Mouse (Mus musculus): ENCODE measurements around the gene Syngap1. TPM values are rescaled to one million over a fixed set of nuclear protein-coding genes. Genes with fewer than 3 reads are reported as not detected.

Gene Syngap1
- polyA plus RNA-seq, 2 experiments, result 2.0 to 82.4 TPM

DNA sequence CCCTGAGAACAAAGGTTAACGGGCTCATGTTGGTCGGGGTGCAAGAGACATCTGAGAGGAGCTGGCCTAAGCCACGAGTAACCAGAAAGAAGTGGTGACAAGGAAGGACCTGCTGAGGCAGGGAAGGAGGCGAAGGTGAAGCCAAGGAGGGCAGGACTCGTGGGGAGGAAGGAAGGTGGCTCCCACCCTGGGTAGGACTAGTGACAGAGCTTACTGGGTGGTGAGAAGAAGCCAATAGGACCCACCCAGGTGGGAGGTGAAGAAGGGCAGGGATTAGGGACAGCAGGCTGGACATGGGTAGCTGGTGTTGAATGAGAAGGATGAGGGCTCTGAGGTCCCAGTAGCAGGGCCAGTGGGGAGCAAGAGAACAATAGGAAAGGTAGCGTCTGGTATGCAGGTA, 12.1 kb downstream of the Syngap1 start:
- peak overlapping the region; percentile 63 for H3K4me2 ChIP-seq (replicated peaks; ENCODE audit: low read depth, low read length, severe bottlenecking)
- no peaks in the 10 kb centered on the region for H3K27me3 ChIP-seq (ENCODE audit: control insufficient read depth, insufficient read depth, low read length)
- H3K27ac ChIP-seq (replicated peaks; ENCODE audit: low read depth, low read length), result no peak overlapping the region
- no peak for TF ChIP-seq POLR2A (IDR thresholded peaks at IDR 0.05; ENCODE audit: borderline replicate concordance, extremely low read depth, insufficient read depth, insufficient read length)
- no peak for ATAC-seq (ENCODE audit: low FRiP score, low read depth)
- 18% methylated on average over 6 of the region's 6 CpGs for WGBS
- peaks cover 37% of the 10 kb centered on the region for H3K36me3 ChIP-seq (ENCODE audit: control insufficient read depth, insufficient read depth, low read length)
- DNase-seq (ENCODE audit: low spot score), result no peak
- H3K9ac ChIP-seq (ENCODE audit: low read depth, low read length, severe bottlenecking), result peak overlapping the region; percentile 34
- peak overlapping the region; percentile 37 for H3K4me3 ChIP-seq (replicated peaks; ENCODE audit: low read length)
- H3K4me1 ChIP-seq (ENCODE audit: control insufficient read depth, insufficient read depth, low read length), result peaks cover 49% of the 10 kb centered on the region
- H3K9me3 ChIP-seq (ENCODE audit: control insufficient read depth, low read length), result no peaks in the 10 kb centered on the region

DNA sequence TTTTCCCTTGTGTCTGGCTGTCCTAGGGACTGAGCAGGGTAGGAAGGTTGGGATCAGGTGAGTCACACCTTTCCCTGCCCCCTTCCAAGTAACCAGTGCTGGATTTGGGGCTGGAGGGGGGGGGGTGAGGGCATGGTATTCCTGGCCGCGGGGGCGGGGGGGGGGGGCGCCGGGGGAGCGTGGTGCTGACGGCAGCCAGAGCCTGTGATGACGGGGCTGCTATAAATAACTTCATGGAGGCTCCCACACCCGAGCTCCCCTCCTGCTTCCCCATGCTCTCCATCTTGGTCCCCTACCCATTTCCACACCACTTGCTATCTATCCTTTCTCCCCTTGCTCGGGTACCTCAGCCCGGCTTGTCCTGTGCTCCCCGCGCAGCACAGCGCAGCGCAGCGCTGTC, 12.7 kb downstream of the Syngap1 start:
- Histone ChIP-seq H3K36me3 (ENCODE audit: control insufficient read depth, insufficient read depth, low read length) (peaks cover 41% of the 10 kb centered on the region), H3K9me3 (ENCODE audit: control insufficient read depth, low read length) (no peaks in the 10 kb centered on the region), H3K4me2 (replicated peaks; ENCODE audit: low read depth, low read length, severe bottlenecking) (peak overlapping the region; percentile 63), H3K9ac (ENCODE audit: low read depth, low read length, severe bottlenecking) (peak overlapping the region; percentile 34), H3K4me1 (ENCODE audit: control insufficient read depth, insufficient read depth, low read length) (peaks cover 49% of the 10 kb centered on the region), H3K27me3 (ENCODE audit: control insufficient read depth, insufficient read depth, low read length) (no peaks in the 10 kb centered on the region), H3K27ac (replicated peaks; ENCODE audit: low read depth, low read length) (no peak overlapping the region), H3K4me3 (replicated peaks; ENCODE audit: low read length) (peak overlapping the region; percentile 18; the same call in 1 of the 2 replicates)
- TF ChIP-seq POLR2A (IDR thresholded peaks at IDR 0.05; ENCODE audit: borderline replicate concordance, extremely low read depth, insufficient read depth, insufficient read length), result no peak
- DNase-seq (ENCODE audit: low spot score) (no peak), ATAC-seq (ENCODE audit: low FRiP score, low read depth) (no peak)
- 14% methylated on average over 15 of the region's 16 CpGs for WGBS

- Histone ChIP-seq H3K36me3 (ENCODE audit: control insufficient read depth, insufficient read depth, low read length) (peaks cover 67% of the 10 kb centered on the region), H3K4me2 (replicated peaks; ENCODE audit: low read depth, low read length, severe bottlenecking) (no peak overlapping the region), H3K4me3 (replicated peaks; ENCODE audit: low read length) (no peak overlapping the region), H3K27ac (replicated peaks; ENCODE audit: low read depth, low read length) (no peak overlapping the region), H3K9ac (ENCODE audit: low read depth, low read length, severe bottlenecking) (no peak overlapping the region), H3K4me1 (ENCODE audit: control insufficient read depth, insufficient read depth, low read length) (peaks cover 27% of the 10 kb centered on the region), H3K27me3 (ENCODE audit: control insufficient read depth, insufficient read depth, low read length) (no peaks in the 10 kb centered on the region), H3K9me3 (ENCODE audit: control insufficient read depth, low read length) (no peaks in the 10 kb centered on the region)
- ATAC-seq (ENCODE audit: low FRiP score, low read depth) (no peak), DNase-seq (ENCODE audit: low spot score) (no peak)
- 86% methylated on average over 5 of the region's 5 CpGs for WGBS
- TF ChIP-seq POLR2A (IDR thresholded peaks at IDR 0.05; ENCODE audit: borderline replicate concordance, extremely low read depth, insufficient read depth, insufficient read length), result no peak
Observed at GRCm38 (mm10) chr17:26956309-26956708, 15.3 kb downstream of the Syngap1 start.

GRCm38 (mm10) chr17:26956895-26957294, 15.8 kb downstream of the Syngap1 start:
- H3K9ac ChIP-seq (ENCODE audit: low read depth, low read length, severe bottlenecking), result no peak overlapping the region
- no peak for DNase-seq (ENCODE audit: low spot score)
- H3K27ac ChIP-seq (replicated peaks; ENCODE audit: low read depth, low read length), result no peak overlapping the region
- H3K27me3 ChIP-seq (ENCODE audit: control insufficient read depth, insufficient read depth, low read length), result no peaks in the 10 kb centered on the region
- peaks cover 73% of the 10 kb centered on the region for H3K36me3 ChIP-seq (ENCODE audit: control insufficient read depth, insufficient read depth, low read length)
- no peak overlapping the region for H3K4me2 ChIP-seq (replicated peaks; ENCODE audit: low read depth, low read length, severe bottlenecking)
- WGBS, result 87% methylated on average over 18 of the region's 18 CpGs
- ATAC-seq (ENCODE audit: low FRiP score, low read depth), result no peak
- peaks cover 23% of the 10 kb centered on the region for H3K4me1 ChIP-seq (ENCODE audit: control insufficient read depth, insufficient read depth, low read length)
- no peak for TF ChIP-seq POLR2A (IDR thresholded peaks at IDR 0.05; ENCODE audit: borderline replicate concordance, extremely low read depth, insufficient read depth, insufficient read length)
- no peak overlapping the region for H3K4me3 ChIP-seq (replicated peaks; ENCODE audit: low read length)
- H3K9me3 ChIP-seq (ENCODE audit: control insufficient read depth, low read length), result no peaks in the 10 kb centered on the region

GRCm38 (mm10) chr17:26957872-26958271, 16.8 kb downstream of the Syngap1 start:
- 97% methylated on average over 5 of the region's 5 CpGs for WGBS
- H3K4me1 ChIP-seq (ENCODE audit: control insufficient read depth, insufficient read depth, low read length), result peaks cover 13% of the 10 kb centered on the region

GRCm38 (mm10) chr17:26958880-26959279, 17.8 kb downstream of the Syngap1 start:
- Histone ChIP-seq H3K4me1 (ENCODE audit: control insufficient read depth, insufficient read depth, low read length) (peaks cover 3% of the 10 kb centered on the region; the same call in 1 of the 2 replicates), H3K4me2 (replicated peaks; ENCODE audit: low read depth, low read length, severe bottlenecking) (no peak overlapping the region), H3K27me3 (ENCODE audit: control insufficient read depth, insufficient read depth, low read length) (no peaks in the 10 kb centered on the region), H3K36me3 (ENCODE audit: control insufficient read depth, insufficient read depth, low read length) (peaks cover 89% of the 10 kb centered on the region), H3K9me3 (ENCODE audit: control insufficient read depth, low read length) (no peaks in the 10 kb centered on the region), H3K4me3 (replicated peaks; ENCODE audit: low read length) (no peak overlapping the region), H3K27ac (replicated peaks; ENCODE audit: low read depth, low read length) (no peak overlapping the region), H3K9ac (ENCODE audit: low read depth, low read length, severe bottlenecking) (no peak overlapping the region)
- TF ChIP-seq POLR2A (IDR thresholded peaks at IDR 0.05; ENCODE audit: borderline replicate concordance, extremely low read depth, insufficient read depth, insufficient read length), result no peak
- DNase-seq (ENCODE audit: low spot score) (no peak), ATAC-seq (ENCODE audit: low FRiP score, low read depth) (no peak)
- WGBS, result 48% methylated on average over 5 of the region's 5 CpGs

More at GRCm38 (mm10) chr17:26957872-26958271, 16.8 kb downstream of the Syngap1 start:
- no peak overlapping the region for H3K4me2 ChIP-seq (replicated peaks; ENCODE audit: low read depth, low read length, severe bottlenecking)
- no peak for TF ChIP-seq POLR2A (IDR thresholded peaks at IDR 0.05; ENCODE audit: borderline replicate concordance, extremely low read depth, insufficient read depth, insufficient read length)
- H3K4me3 ChIP-seq (replicated peaks; ENCODE audit: low read length), result no peak overlapping the region
- ATAC-seq (ENCODE audit: low FRiP score, low read depth), result no peak
- H3K9ac ChIP-seq (ENCODE audit: low read depth, low read length, severe bottlenecking), result no peak overlapping the region
- H3K27ac ChIP-seq (replicated peaks; ENCODE audit: low read depth, low read length), result no peak overlapping the region
- no peak for DNase-seq (ENCODE audit: low spot score)
- H3K27me3 ChIP-seq (ENCODE audit: control insufficient read depth, insufficient read depth, low read length), result no peaks in the 10 kb centered on the region
- no peaks in the 10 kb centered on the region for H3K9me3 ChIP-seq (ENCODE audit: control insufficient read depth, low read length)
- H3K36me3 ChIP-seq (ENCODE audit: control insufficient read depth, insufficient read depth, low read length), result peaks cover 83% of the 10 kb centered on the region
